Mouse (Mus musculus): ENCODE results near the gene Zfp92.
"Not testable (repeated sequence)": the region's sequence is repeated elsewhere in the genome, so short reads cannot be mapped to it uniquely, and the experiment has no call there.

Gene Zfp92

DNA sequence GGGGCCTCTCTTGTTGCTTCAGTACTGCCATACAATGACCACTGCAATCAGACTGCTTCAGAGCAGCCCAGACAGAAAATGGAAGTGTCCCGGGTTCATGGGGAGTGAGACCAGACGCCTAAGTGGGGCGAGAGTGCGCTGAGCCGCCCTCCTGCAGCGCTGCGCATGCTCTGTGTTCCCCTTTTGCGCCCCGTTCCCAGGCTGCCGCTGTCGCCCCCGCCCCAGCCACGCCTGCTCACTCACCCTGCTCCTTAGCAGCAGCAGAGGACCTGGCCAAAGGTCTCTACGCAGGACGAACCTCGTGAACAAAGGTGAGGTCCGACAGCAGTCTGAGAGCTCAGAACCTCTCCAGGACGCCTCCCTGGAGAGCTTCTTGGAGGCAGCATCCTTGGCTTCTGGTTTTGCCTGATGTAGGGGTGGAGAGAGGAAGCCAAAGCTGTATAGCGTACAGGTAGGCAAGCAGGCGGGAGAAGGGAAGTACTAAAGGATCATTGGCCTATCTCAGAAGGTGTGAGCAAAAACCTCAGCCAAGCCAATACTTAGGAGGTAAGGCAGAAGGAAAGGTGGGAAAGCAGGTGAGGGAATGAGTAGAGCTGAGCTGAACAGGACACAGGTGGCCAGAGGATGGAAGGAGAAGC lies at the start of gene Zfp92:
Zfp92 (plus strand) TSS at position 217 of the 638 bp plus-strand sequence.
- DNase-seq (ENCODE audit: low read depth, low spot score) = no peak

DNA sequence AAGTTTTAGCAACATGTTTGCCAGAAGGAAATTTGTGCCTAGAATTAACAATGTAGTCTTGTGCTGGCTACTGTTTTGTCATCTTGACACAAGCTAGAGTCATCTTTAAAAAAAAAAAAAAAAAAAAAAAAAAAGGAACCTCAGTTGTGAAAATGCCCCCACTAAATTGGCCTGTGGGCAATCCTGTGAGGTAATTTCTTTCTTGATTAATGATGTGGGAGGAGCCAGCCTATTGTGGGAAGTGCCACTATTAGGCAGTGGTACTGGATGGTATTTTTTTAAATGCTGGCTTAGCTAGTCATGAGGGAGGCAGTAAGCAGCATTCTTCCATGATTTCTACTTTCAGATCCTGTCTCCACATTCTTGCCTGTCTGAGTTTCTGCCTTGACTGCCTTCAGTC lies 47.6 kb upstream of the Zfp92 start:
- no peak for DNase-seq (ENCODE audit: low read depth, low spot score)

DNA sequence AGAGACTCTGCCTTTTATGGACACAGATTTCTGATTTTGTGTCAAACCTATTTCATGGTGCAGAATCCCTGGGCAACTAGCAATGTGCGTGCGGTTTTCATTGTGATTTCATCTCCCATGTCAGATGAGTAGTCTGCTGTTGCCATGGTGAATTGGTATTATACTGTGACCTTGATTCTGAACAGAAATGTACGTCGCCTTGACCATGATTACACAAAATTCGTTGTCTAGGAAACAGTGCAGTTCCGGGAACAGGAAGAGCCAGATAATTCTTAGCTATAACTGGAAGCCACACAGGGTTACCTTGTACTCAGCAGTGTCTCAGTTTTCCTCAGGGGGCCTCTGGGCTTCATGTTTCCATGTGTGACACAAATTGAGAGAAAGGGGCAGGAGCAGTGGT lies 26.5 kb upstream of the Zfp92 start:
- no peak for DNase-seq (ENCODE audit: low read depth, low spot score)

- DNase-seq (ENCODE audit: low read depth, low spot score) = no peak
Measured at GRCm38 (mm10) chrX:73384924-73385323, 26.0 kb upstream of the Zfp92 start.

- no peak for DNase-seq (ENCODE audit: low read depth, low spot score)
Measured at GRCm38 (mm10) chrX:73391481-73391880, 19.4 kb upstream of the Zfp92 start.

- no peak for DNase-seq (ENCODE audit: low read depth, low spot score)
Measured at GRCm38 (mm10) chrX:73396446-73396845, 14.4 kb upstream of the Zfp92 start.

DNA sequence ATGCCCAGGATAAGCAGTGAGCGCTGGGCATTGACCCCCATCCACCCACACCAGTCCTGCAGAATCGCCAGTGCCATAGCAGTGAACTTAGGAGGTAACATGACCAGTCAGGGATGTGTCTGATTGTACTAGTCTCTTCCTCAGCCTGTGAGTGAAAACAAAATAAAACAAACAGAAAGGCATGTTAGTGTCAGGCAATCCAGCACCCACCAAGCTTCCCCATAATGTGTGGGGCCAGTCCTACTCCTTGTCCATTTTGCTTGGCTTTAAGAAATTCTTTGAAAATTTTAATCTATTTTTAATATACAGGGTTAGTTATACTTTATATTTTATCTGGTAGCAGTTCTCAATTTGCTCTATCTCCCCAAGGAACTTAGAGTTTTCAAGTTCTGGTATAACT lies 12.3 kb upstream of the Zfp92 start, which contains the start of gene Gm18336:
Gm18336 (minus strand) TSS at position 101 of the 400 bp plus-strand sequence.
- DNase-seq (ENCODE audit: low read depth, low spot score) = not testable (repeated sequence)

GRCm38 (mm10) chrX:73400951-73401350 lies 9.9 kb upstream of the Zfp92 start:
- DNase-seq (ENCODE audit: low read depth, low spot score) = no peak

GRCm38 (mm10) chrX:73401616-73402015 lies 9.3 kb upstream of the Zfp92 start:
- DNase-seq (ENCODE audit: low read depth, low spot score) = no peak

DNA sequence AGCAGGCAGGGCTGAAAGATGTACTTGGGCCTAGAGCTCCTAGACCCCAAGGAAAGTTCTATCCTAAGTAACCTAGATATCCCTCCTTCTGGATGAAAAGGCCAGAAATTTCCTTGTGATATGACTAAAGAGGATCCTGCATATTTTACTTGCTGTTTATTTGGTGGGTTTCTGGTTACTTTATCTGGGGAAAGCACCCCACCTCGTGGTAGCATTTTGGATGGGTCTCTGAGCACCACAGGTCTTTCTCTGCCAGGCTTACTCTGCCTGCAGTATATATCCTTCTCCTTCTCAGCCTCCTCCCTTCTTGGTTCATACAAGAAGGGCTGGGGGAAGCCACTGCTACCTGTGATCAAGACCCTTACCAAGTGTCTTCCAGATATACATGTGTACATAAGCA lies 1.9 kb downstream of the Zfp92 start:
- DNase-seq (ENCODE audit: low read depth, low spot score) = no peak

GRCm38 (mm10) chrX:73430036-73430435 lies 19.1 kb downstream of the Zfp92 start:
- no peak for DNase-seq (ENCODE audit: low read depth, low spot score)

GRCm38 (mm10) chrX:73432850-73433249 lies 22.0 kb downstream of the Zfp92 start:
- no peak for DNase-seq (ENCODE audit: low read depth, low spot score)

DNA sequence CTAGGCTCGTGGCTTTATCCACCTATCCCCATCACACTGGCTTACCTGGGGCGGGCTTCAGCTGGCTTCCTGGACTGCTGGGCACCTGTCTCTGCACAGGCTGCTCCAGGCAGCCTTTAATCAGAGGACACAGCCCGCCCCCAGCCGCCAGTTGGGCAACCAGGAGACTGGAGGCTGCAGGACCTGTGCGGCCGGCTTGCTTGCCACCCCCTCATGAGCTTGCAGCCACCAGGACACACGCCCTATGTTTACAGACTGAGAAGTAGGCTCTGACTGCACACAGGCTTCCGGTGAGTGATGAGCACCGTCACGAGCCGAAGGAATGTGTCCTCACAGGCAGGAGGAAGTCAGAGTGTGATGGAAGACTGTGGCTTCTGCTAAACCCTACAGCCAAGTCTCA lies 24.4 kb downstream of the Zfp92 start, which contains the start of gene Trex2:
Trex2 (minus strand) TSS at position 93 of the 400 bp plus-strand sequence.
- DNase-seq (ENCODE audit: low read depth, low spot score) = no peak

DNA sequence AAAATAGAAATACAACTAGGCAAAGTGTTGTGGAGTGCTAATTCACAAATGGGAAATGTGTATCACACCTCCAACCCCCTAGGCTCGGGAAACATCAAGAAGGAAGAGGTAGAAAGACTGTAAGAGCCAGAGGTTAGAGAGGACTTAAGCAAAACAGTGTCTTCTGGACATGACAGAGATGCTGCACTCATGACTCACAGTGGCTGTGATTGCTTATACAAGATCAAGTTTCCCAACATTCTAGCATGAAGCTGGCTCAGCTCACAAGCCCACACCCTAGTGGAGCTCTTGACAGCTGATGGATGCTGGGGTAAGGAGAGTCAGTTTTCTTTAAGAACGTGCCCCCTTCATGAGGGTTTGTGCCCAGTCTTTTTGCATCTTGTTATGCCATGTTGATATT lies 30.5 kb downstream of the Zfp92 start:
- DNase-seq (ENCODE audit: low read depth, low spot score) = no peak

GRCm38 (mm10) chrX:73451949-73452348 lies 41.1 kb downstream of the Zfp92 start:
- no peak for DNase-seq (ENCODE audit: low read depth, low spot score)

- peak; percentile 80 for DNase-seq (ENCODE audit: low read depth, low spot score)
Measured at GRCm38 (mm10) chrX:73458877-73459392, 48.0 kb downstream of the Zfp92 start, which contains the start of gene Haus7. Gene Haus7, minus strand, starts transcription at chrX:73459044.

DNA sequence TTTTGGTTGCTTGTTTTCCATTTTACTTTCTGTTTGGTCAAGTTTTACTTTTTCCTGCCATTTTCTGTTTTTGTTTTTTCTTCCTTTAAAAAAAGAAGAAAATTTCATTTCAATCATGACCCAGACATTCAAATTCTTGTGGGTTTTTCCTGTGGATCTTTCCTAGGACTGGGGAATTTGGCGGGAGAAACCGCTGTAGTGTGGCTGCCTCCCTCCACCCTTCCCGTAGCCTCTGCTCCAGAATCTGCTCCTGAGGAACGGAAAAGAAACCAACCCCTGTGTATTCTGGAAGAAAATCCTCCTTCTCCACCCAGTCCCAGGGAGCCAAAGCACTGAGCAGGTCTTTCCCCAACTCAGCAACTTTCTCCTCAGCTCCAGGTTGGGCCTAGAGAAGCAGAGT lies 49.9 kb downstream of the Zfp92 start:
- no peak for DNase-seq (ENCODE audit: low read depth, low spot score)

GRCm38 (mm10) chrX:73465483-73466186 lies 54.7 kb downstream of the Zfp92 start:
- no peak for DNase-seq (ENCODE audit: low read depth, low spot score)

DNA sequence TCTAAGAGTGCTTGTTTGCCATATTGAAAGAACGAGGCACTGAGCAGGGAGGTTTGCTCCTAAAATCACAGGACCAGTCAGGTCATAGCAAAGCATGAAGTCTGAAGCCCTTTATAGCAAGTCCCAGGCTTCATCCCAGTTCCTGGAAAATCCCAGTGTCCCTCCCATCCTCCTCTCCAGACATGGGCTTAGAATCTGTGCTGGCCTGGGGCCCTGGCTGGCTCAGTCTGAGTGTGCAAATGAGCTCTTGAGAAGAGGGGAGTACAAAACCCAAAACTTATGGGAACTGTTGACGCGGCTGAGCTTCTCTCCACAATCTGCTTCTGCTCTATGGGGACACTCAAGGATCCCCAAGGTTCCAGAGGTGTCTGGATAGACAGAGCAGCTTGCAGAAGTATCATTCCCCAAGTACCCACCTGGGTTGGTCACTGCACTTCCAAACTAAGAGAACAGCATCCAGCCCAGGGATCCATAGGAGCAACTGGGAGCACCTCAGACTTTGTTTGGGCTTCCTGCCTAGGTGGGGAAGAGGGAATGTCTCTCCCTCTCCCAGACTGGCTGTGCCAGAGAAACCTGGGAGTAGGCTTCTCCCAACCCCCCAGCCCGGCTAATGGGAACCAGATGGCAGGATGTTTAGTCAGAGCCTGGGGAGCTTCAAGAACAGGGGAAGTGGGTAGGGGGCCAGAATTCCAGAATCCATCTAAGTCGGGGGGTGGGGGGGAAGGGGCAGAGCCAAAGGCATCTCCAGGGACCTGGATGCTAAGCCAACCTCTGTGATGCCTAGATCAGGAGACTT lies 56.7 kb downstream of the Zfp92 start:
- peak; percentile 35 for DNase-seq (ENCODE audit: low read depth, low spot score)

GRCm38 (mm10) chrX:73468330-73468729 lies 57.4 kb downstream of the Zfp92 start:
- no peak for DNase-seq (ENCODE audit: low read depth, low spot score)

DNA sequence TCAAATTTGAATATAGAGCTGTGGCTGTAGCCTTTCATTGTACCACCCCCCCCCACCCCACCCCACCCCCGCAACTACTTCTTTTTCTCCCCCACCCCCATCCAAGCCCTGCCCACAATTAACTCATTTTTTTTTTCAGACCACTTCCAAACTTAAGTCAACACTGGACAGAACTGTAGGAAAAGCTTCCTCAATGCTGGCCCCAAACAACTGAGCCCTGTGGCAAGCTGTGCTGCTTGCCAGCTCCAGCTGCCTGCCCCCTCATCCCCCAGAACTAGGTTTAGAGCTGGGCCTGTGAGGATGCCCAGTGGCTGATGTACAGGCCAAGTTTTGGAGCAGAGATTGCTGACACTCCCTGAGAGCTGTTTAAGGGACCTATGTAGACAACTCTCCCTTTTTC lies 57.9 kb downstream of the Zfp92 start:
- no peak for DNase-seq (ENCODE audit: low read depth, low spot score)

GRCm38 (mm10) chrX:73471764-73472163 lies 60.9 kb downstream of the Zfp92 start:
- DNase-seq (ENCODE audit: low read depth, low spot score) = no peak

Data from embryo, embryonic 11.5 days (tissue).